Mouse (Mus musculus) liver, embryonic 13.5 days (tissue): ENCODE data around the gene Sost. TPM values are rescaled to one million over a fixed set of nuclear protein-coding genes. Genes with fewer than 3 reads are reported as not detected.
"Not testable (repeated sequence)": the region's sequence is repeated elsewhere in the genome, so short reads cannot be mapped to it uniquely, and the experiment has no call there.

ENCODE experiments used
- ATAC-seq: fragments of 200-750 bp; cut with Nextera tagmentation; 2 replicates; pipeline ENCODE4 v1.8.0; 2017; ENCODE audit warnings: low read depth, mild to moderate bottlenecking, moderate number of reproducible peaks, moderate library complexity
- DNase-seq: peaks from one replicate; pipeline ENCODE4 v3.0.0; 2022
- H3K27ac ChIP-seq: fragments of 300-500 bp; sonication (generic); 2 replicates; pipeline ENCODE4 v1.5.1; 2015; ENCODE audit warnings: moderate library complexity, mild to moderate bottlenecking, inconsistent platforms
- H3K27me3 ChIP-seq: fragments of 300-500 bp; sonication (generic); 2 replicates; pipeline ENCODE4 v1.6.1; 2015; ENCODE audit warnings: mild to moderate bottlenecking, inconsistent platforms
- H3K36me3 ChIP-seq: fragments of 300-500 bp; sonication (generic); 2 replicates; pipeline ENCODE4 v1.6.1; 2015; ENCODE audit warnings: mild to moderate bottlenecking, inconsistent platforms
- H3K4me1 ChIP-seq: fragments of 300-500 bp; sonication (generic); replicated peaks from 2 replicates; pipeline ENCODE4 v1.6.1; 2015; ENCODE audit warnings: inconsistent platforms
- H3K4me2 ChIP-seq: fragments of 300-500 bp; sonication (generic); 2 replicates; pipeline ENCODE4 v1.6.1; 2015; ENCODE audit warnings: inconsistent platforms, mild to moderate bottlenecking, moderate library complexity
- H3K4me3 ChIP-seq: fragments of 300-500 bp; sonication (generic); replicated peaks from 2 replicates; pipeline ENCODE4 v1.5.1; 2015; ENCODE audit warnings: mild to moderate bottlenecking, inconsistent platforms
- H3K9ac ChIP-seq: fragments of 300-500 bp; sonication (generic); 2 replicates; pipeline ENCODE4 v1.6.1; 2015; ENCODE audit warnings: mild to moderate bottlenecking, inconsistent platforms
- H3K9me3 ChIP-seq: fragments of 300-500 bp; sonication (generic); replicated peaks from 2 replicates; pipeline ENCODE4 v1.6.1; 2016; ENCODE audit warnings: inconsistent platforms
- WGBS: fragments of 180-500 bp; shearing (Covaris S2); methylation state at CpG from one replicate; pipeline ENCODE4 v1.1.7; 2015; ENCODE audit not compliant: insufficient replicate concordance; 5-methylcytosine and 5-hydroxymethylcytosine counted together
- polyA plus RNA-seq: library from polyadenylated mRNA; unstranded; fragments of >200 nt; fragmentation: Nextera tagmentation; extraction: Ambion mirVana; gene quantifications from 2 replicates; pipeline ENCODE4 v1.2.1, GENCODE M21; 2015

Gene Sost
- polyA plus RNA-seq, 1 experiment from 2014 or later, result 0.06 TPM

DNA sequence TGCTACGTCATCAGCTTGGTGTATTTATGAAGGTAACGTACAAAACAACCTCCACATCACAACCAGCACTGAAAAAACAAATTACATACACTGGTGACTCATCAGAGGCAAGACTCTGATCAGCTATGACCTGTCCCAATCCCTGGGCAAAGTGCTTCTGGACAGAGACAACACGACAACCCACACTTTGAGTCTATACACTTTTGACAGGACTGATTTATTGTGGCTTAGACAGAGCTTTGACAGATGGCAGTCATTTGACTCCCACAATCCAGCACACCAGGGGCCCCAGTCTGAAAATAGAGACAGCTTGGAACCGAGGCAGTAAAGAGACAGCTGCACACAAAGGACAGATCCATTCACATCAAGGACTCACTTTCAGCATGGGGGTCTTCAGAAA, 32.7 kb upstream of the Sost start:
- no peak overlapping the region for H3K9ac ChIP-seq
- WGBS, result 56% methylated on average over 4 of the region's 4 CpGs
- no peak overlapping the region for H3K4me2 ChIP-seq
- ATAC-seq, result no peak
- DNase-seq, result no peak
- H3K27me3 ChIP-seq, result no peaks in the 10 kb centered on the region
- no peaks in the 10 kb centered on the region for H3K36me3 ChIP-seq
- H3K4me1 ChIP-seq, result peaks cover 5% of the 10 kb centered on the region; the same call in 1 of the 2 replicates
- H3K27ac ChIP-seq, result no peak overlapping the region
- H3K4me3 ChIP-seq, result no peak overlapping the region
- no peaks in the 10 kb centered on the region for H3K9me3 ChIP-seq

DNA sequence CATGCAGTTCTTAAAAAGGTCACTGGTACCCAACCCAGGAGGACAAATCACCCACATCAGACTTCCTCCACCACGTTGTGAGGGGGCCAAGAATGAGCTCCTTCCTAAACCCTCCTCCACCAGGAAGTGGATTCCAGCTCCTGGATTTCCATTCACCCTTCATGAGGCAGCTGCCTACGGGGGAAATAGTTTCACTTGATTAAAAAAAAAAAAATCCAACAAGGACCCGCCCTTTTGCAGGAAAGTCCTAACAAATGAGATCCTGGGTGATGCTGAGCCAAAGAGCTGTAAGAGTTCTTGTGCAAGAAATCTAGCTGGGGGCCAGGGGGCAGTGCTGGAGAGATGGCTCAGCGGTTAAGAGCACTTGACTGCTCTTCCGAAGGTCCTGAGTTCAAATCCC, 31.4 kb upstream of the Sost start:
- ATAC-seq (no peak), DNase-seq (no peak)
- Histone ChIP-seq H3K27ac (no peak overlapping the region), H3K4me1 (peaks cover 18% of the 10 kb centered on the region), H3K27me3 (no peaks in the 10 kb centered on the region), H3K4me2 (no peak overlapping the region), H3K9me3 (no peaks in the 10 kb centered on the region), H3K4me3 (no peak overlapping the region), H3K9ac (no peak overlapping the region), H3K36me3 (no peaks in the 10 kb centered on the region)
- WGBS, result 45% methylated on average over 5 of the region's 5 CpGs

DNA sequence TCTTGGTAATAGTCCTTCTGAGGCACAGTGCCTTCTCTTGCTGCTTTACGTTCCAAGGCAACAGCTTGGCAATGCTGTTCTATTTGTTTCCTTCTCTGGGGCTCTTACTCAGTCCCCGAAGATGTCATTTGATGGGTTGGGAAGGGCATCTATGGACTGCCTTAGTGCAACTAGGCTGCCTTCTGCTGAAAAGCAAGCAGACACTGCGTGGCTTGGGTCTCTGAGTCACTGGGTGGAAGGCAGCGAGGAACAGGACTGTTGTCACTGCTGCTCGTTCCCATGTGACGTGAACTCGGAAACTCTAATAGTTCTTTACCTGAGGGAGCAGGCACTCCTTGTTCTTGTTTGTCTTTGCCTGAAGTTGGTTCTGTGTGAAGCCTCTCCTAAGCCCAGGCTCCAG, 29.1 kb upstream of the Sost start:
- no peak overlapping the region for H3K27ac ChIP-seq

DNA sequence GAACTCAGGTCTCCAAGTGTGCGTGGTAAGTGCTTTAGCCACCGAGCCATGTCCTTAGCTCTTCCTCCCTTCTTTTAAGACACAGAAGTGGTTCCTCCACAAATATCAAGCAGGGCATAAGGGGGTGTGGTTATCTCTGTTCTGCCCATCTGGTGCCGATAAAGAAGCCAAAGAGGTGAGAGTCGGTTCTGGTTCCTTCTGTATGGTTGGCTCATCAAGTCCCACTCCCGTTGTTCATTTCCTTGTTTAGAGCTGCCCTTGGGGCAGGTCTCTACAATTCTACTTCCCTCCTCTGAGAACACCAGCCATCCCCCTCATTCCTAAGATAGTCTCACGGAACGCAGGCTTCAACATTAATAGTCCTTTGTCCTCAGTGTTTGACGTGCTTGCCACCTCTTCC, 27.3 kb upstream of the Sost start:
- Histone ChIP-seq H3K4me1 (peaks cover 31% of the 10 kb centered on the region), H3K9me3 (no peaks in the 10 kb centered on the region), H3K27me3 (no peaks in the 10 kb centered on the region), H3K36me3 (no peaks in the 10 kb centered on the region), H3K27ac (peak overlapping the region; percentile 75), H3K4me2 (peak overlapping the region; percentile 50), H3K4me3 (no peak overlapping the region; the same call in 1 of the 2 replicates), H3K9ac (peak overlapping the region; percentile 34; the same call in 1 of the 2 replicates)
- ATAC-seq (peak; percentile 94), DNase-seq (peak; percentile 66)
- 25% methylated on average over 8 of the region's 8 CpGs for WGBS

More for the DNA sequence above, 29.1 kb upstream of the Sost start:
- Histone ChIP-seq H3K27me3 (no peaks in the 10 kb centered on the region), H3K9ac (no peak overlapping the region), H3K36me3 (no peaks in the 10 kb centered on the region), H3K9me3 (no peaks in the 10 kb centered on the region), H3K4me3 (no peak overlapping the region), H3K4me2 (no peak overlapping the region), H3K4me1 (peaks cover 31% of the 10 kb centered on the region)
- DNase-seq (no peak), ATAC-seq (no peak)
- 84% methylated on average over 7 of the region's 7 CpGs for WGBS

DNA sequence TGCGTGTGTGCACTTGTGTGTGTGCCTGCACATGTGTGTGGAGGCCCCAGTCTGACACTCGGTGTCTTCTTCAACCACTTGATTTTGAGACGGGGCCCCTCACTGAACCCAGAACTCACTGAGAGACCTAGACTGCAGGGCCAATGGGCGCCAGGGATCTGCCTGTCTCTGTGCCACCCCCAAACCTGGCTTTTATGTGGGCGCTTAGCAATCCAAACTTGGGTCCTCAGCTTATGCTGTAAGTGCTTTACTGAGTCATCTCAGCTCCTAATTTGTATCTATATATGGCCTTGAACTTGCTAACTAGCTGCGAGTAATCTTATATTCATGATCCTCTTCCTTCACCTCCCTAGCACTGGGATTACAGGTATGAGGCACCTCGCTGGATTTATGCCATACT, 25.6 kb upstream of the Sost start:
- Histone ChIP-seq H3K9me3 (no peaks in the 10 kb centered on the region), H3K36me3 (no peaks in the 10 kb centered on the region), H3K4me2 (no peak overlapping the region), H3K4me1 (peaks cover 31% of the 10 kb centered on the region), H3K27me3 (peaks cover 9% of the 10 kb centered on the region), H3K4me3 (no peak overlapping the region), H3K9ac (no peak overlapping the region), H3K27ac (no peak overlapping the region)
- WGBS, result 76% methylated on average over 7 of the region's 7 CpGs
- DNase-seq (no peak), ATAC-seq (no peak)

DNA sequence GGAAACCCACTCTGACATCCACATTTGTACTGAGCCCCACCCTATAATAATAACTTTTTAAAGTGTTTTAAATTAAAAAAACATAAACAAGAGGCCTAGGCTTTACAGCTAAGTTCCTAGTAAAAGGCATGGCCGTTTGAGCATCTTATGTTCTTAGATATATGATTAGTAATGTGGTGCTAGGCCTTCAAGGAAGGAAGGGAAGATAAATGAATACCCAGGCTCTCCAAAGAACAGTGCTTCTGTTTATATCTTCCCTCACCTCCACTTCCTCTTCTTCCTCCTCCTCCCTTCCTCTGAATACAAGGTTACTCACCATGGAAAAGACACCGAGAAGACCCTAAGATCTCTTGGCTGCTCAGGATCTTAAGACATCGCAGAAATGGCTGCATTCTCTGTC, 25.0 kb upstream of the Sost start:
- ATAC-seq (no peak), DNase-seq (no peak)
- Histone ChIP-seq H3K4me3 (no peak overlapping the region), H3K4me1 (peaks cover 31% of the 10 kb centered on the region), H3K27ac (no peak overlapping the region), H3K4me2 (no peak overlapping the region), H3K9me3 (no peaks in the 10 kb centered on the region), H3K36me3 (no peaks in the 10 kb centered on the region), H3K9ac (no peak overlapping the region), H3K27me3 (peaks cover 15% of the 10 kb centered on the region)
- WGBS, result 41% methylated on average over 3 of the region's 3 CpGs

DNA sequence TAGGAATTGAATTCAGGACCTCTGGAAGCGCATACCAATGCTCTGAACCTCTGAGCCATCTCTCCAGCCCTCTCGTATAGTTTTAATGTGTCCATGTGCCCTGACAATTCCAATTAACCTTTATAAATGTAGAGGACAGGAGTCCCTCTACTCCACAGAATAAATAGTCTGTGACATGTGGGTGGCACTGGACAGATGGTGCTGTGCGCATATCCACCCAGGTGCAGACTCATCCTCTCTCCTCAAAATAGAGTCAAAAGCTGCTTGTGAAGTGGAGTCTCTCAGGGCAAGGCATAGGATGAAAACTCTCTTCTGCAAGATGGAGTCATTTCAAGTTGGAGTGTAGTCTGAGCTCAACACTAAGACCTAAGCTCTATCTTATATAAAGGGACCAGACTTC, 23.4 kb upstream of the Sost start:
- Histone ChIP-seq H3K4me2 (no peak overlapping the region), H3K27ac (no peak overlapping the region), H3K4me3 (no peak overlapping the region), H3K4me1 (peaks cover 40% of the 10 kb centered on the region), H3K36me3 (no peaks in the 10 kb centered on the region), H3K9me3 (no peaks in the 10 kb centered on the region), H3K9ac (no peak overlapping the region), H3K27me3 (peaks cover 29% of the 10 kb centered on the region)
- WGBS, result 84% methylated on average over 3 of the region's 3 CpGs
- DNase-seq (no peak), ATAC-seq (no peak)

DNA sequence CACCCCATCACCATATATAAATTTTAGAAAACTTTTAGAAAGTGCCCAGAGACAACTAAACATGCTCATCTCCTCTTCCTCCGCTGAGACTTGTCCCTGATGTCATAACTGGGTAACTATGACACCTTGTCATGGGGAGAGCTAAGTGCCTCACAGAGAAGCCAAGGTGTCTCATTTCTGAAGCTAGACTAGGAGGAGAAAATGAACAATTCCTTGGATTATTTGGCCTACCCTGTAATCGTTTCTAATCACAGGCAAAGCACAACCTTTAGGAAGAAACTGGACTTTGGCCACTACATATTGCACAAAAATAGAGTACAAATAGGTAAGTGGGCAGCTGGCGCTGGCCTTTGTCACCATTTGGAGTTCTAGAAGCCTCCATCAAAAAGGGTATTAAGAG, 20.1 kb upstream of the Sost start, which contains the start of gene Dusp3:
Gene Dusp3, minus strand, starts transcription at position 101 of the 400 bp plus-strand sequence.
- peaks cover 35% of the 10 kb centered on the region for H3K4me1 ChIP-seq
- DNase-seq, result no peak
- no peak within 1 kb of the TSS for H3K4me3 ChIP-seq
- peaks cover 50% of the 10 kb centered on the region for H3K27me3 ChIP-seq
- H3K4me2 ChIP-seq, result no peak within 1 kb of the TSS
- no peak within 1 kb of the TSS for H3K27ac ChIP-seq
- WGBS, result 63% methylated on average over 3 of the region's 3 CpGs
- no peak for ATAC-seq
- H3K9ac ChIP-seq, result no peak within 1 kb of the TSS
- no peaks in the 10 kb centered on the region for H3K9me3 ChIP-seq
- H3K36me3 ChIP-seq, result no peaks in the 10 kb centered on the region

DNA sequence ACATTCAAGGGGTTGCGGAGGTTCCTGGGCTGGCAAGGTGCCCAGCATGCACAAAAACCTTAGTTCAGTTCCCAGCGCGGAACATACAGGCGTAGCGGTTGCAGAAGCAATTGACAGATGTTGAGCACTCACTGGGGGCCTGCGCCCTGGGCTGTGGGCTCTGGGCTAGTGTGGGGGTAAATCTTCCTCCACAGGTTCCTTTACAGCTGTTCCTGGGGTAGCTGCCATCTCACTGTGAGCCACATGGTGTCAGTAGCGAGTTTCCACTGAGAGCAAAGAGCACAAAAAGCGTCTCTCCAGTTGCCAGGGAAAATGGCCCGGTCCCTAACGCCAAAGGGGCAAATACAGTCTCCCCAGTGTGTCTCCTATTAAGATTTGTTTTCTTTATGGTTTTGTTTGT, 19.2 kb upstream of the Sost start:
- Histone ChIP-seq H3K4me1 (peaks cover 42% of the 10 kb centered on the region), H3K4me3 (no peak overlapping the region), H3K27me3 (peaks cover 50% of the 10 kb centered on the region), H3K9me3 (no peaks in the 10 kb centered on the region), H3K36me3 (no peaks in the 10 kb centered on the region), H3K4me2 (no peak overlapping the region), H3K9ac (no peak overlapping the region), H3K27ac (no peak overlapping the region)
- DNase-seq, result peak; percentile 61
- no peak for ATAC-seq
- WGBS, result 8% methylated on average over 10 of the region's 10 CpGs

DNA sequence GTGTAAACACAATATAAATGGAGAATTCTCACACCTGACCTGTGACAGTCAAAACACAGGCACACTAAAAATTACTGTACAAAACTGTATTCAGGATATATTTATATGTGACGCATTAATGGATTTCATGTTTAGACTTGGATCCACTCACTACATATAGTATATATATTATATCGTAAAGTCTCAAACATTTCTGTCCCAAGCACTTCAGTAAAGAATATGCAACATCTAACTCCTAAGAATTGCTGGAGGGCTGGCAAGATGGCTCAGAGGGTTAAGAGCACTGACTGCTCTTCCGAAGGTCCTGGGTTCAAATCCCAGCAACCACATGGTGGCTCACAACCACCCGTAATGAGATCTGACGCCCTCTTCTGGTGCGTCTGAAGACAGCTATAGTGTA, 18.6 kb upstream of the Sost start:
- ATAC-seq, result not testable (repeated sequence)
- 54% methylated on average over 6 of the region's 6 CpGs for WGBS

DNA sequence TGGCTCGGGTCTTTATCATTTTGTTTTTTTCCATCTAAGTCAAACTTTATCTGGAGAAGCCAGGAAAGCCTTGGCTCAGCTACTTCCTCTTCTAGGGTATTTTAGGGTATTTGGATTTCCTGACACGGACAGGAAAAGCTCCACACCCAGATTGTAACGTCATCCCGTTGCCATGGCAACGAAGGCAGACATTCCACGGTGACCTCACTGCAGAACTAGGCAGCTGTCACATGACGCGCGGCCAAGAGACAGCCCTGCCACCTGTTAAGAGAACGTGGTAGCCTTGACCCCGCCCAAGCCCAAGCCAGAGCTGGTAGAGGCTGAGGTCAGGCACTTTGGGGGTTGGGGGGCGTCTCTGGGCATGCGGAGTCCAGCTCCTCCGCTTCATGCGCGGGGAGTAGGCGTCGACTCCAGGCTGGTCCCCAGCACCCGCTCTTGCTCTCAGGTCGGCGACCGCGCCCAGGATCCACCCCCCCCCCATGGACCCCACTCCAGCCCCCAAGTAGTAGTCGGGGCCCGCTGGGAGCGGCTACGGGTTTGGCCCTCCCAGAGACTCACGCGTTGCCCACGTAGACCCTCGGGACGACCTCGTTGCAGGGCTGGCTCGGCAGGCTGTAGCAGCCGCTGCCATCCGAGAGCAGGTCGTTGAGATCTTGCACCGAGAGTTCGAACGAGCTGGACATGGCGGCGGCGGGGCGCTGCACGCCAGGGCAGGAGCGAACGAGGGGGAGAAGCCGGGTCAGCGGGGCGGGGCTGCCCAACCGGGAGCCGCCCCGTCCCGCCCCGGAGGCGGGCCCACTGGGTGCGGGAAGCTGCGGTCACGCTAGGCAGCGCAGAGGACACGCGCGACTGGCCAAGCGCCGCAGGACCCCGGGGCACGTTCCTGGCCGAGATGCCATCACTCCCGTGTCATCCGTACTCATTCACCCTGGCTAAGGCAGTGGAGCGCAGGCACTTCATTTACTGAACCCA, 17.5 kb upstream of the Sost start, which contains the start of gene Cfap97d1:
Gene Cfap97d1, plus strand, starts transcription at position 226 of the 972 bp plus-strand sequence.
- Histone ChIP-seq H3K9ac (peak within 1 kb of the TSS; percentile 75), H3K27ac (peak within 1 kb of the TSS; percentile 64), H3K4me3 (peak within 1 kb of the TSS; percentile 66)

More for the DNA sequence above, 18.6 kb upstream of the Sost start:
- H3K36me3 ChIP-seq, H3K4me3 ChIP-seq, H3K9ac ChIP-seq, H3K27ac ChIP-seq, H3K9me3 ChIP-seq, H3K4me2 ChIP-seq, DNase-seq: not testable (repeated sequence)
- peaks cover 50% of the 10 kb centered on the region for H3K27me3 ChIP-seq
- H3K4me1 ChIP-seq, result peaks cover 47% of the 10 kb centered on the region

More for the DNA sequence above, 17.5 kb upstream of the Sost start, which contains the start of gene Cfap97d1:
- ATAC-seq (peak; percentile 75), DNase-seq (peak; percentile 70)
- Histone ChIP-seq H3K4me1 (peaks cover 47% of the 10 kb centered on the region), H3K36me3 (peaks cover 7% of the 10 kb centered on the region; the same call in 1 of the 2 replicates), H3K4me2 (peak within 1 kb of the TSS; percentile 97), H3K27me3 (peaks cover 50% of the 10 kb centered on the region), H3K9me3 (no peaks in the 10 kb centered on the region)
- WGBS, result 1% methylated on average over 71 of the region's 71 CpGs
